Comparison of ENCODE assay signal across 12 mouse cellular contexts in the genomic region with DNA sequence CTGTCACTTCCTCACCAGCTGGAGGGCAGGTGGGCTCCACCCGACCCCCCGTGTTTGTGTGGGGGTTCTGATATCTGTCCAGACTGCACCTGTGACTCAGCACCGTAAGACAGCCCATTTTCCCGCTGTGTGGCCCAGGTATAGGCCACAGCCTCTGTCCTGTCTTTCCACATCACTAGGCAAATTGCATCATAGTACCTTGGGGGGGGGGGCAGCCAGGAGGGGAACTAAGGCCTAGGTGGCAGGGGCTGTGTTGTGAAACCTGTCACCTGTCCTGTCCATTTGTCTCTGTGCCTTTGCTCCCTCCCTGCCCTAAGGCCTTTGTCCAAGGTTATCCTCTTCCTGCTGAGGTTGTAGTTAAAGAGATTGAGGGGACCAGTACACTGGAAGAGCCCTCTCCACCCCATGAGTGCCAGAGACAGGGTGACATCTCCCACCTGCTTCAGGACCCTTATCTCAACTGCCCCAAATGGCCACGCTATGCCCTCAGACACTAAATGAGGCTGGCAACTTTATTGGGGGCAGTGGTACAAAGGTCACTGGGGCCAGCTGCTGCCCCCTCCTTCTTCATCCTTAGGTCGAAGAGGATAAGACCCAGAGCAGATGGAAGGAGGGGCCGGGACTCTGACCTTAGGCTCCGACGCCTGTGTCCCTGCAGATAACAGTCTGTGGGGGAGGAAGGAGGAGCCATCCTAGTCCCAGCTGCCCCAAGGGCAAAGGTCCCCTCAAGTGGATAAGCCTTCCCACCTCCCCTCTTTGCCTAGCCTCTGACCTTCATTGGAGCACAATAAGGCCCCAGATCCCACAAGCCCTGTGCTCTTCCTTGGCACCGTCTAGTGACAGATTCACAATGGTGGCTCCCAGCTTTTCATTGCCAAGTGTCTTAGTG. TPM values are rescaled to one million over a fixed set of nuclear protein-coding genes. Genes with fewer than 3 reads are reported as not detected.
DNase-seq lines count a peak whose midpoint lies in the region; ATAC-seq and TF ChIP-seq lines count a peak whose summit lies in the region.
"Had no signal": no experiment of that assay in that cellular context is flagged by ENCODE, and none has a peak within 500 bp of the region (broad histone marks: within the 10 kb centered on the region; RNA-seq: fewer than 3 reads in every experiment).

No protein-coding gene starts in this region.

- TF ChIP-seq POLR2A in bone marrow, adult 2 months (IDR thresholded peaks at IDR 0.05; ENCODE audit: borderline replicate concordance, control insufficient read depth, low read depth, low read length): no peak

- H3K27me3 ChIP-seq in hindbrain, postnatal 0 days (ENCODE audit: insufficient read depth, low read length): no peaks in the 10 kb centered on the region
- peaks cover 7% of the 10 kb centered on the region for H3K27me3 ChIP-seq in hindbrain, embryonic 11.5 days (ENCODE audit: control insufficient read depth, insufficient read depth, low read length)
- H3K27me3 ChIP-seq in liver, embryonic 12.5 days (replicated peaks): peaks cover 29% of the 10 kb centered on the region; the same call in 1 of the 2 replicates

- no peaks in the 10 kb centered on the region for H3K36me3 ChIP-seq in hindbrain, postnatal 0 days (ENCODE audit: insufficient read depth, low read length)
- H3K36me3 ChIP-seq in hindbrain, embryonic 11.5 days (ENCODE audit: control insufficient read depth, insufficient read depth, low read length): no peaks in the 10 kb centered on the region
- peaks cover 36% of the 10 kb centered on the region for H3K36me3 ChIP-seq in liver, embryonic 12.5 days

- peak; percentile 44 for DNase-seq in hindbrain, postnatal 0 days (ENCODE audit: low spot score)
- DNase-seq in hindbrain, embryonic 11.5 days (ENCODE audit: low spot score): no peak
- DNase-seq in A20 (ENCODE audit: low read depth, low spot score): peak; percentile 37
- DNase-seq in frontal cortex, postnatal 36 days (ENCODE audit: low spot score in 2 of 2): no peak
- DNase-seq in gastrocnemius, adult 18-20 months (ENCODE audit: low spot score): no peak
- DNase-seq: heart, postnatal 10 days; thymus, postnatal 14 days had no signal

- no peak overlapping the region for H3K4me3 ChIP-seq in hindbrain, postnatal 0 days (ENCODE audit: low read length)
- H3K4me3 ChIP-seq in hindbrain, embryonic 11.5 days (ENCODE audit: low read depth, low read length): no peak overlapping the region
- H3K4me3 ChIP-seq in bone marrow, adult 2 months (replicated peaks; ENCODE audit: control insufficient read depth, low read depth, low read length): no peak overlapping the region
- H3K4me3 ChIP-seq in liver, embryonic 12.5 days: peak overlapping the region; percentile 64

- H3K4me1 ChIP-seq in hindbrain, postnatal 0 days (ENCODE audit: insufficient read depth, low read length): peaks cover 6% of the 10 kb centered on the region
- H3K4me1 ChIP-seq in hindbrain, embryonic 11.5 days (replicated peaks; ENCODE audit: control insufficient read depth, insufficient read depth, low read length): 0 out of 2 replicates have a peak, but pooled peaks cover 5% of the 10 kb centered on the region
- H3K4me1 ChIP-seq in bone marrow, adult 2 months (ENCODE audit: control insufficient read depth, insufficient read depth, low read length): no peaks in the 10 kb centered on the region; the same call in none of the 2 replicates
- peaks cover 57% of the 10 kb centered on the region for H3K4me1 ChIP-seq in liver, embryonic 12.5 days

- H3K9ac ChIP-seq in hindbrain, postnatal 0 days (replicated peaks; ENCODE audit: low read length): no peak overlapping the region
- no peak overlapping the region for H3K9ac ChIP-seq in hindbrain, embryonic 11.5 days (ENCODE audit: low read depth, low read length)
- peak overlapping the region; percentile 74 for H3K9ac ChIP-seq in liver, embryonic 12.5 days

- no peak for TF ChIP-seq CTCF in hindbrain, postnatal 0 days (IDR thresholded peaks at IDR 0.05; ENCODE audit: low read depth)
- no peak for TF ChIP-seq CTCF in bone marrow, adult 2 months (IDR thresholded peaks at IDR 0.05; ENCODE audit: control insufficient read depth, insufficient read depth, low read length)

- whole genome bisulfite sequencing in hindbrain, postnatal 0 days: 61% methylated on average over 10 of the region's 10 CpGs
- 61% methylated on average over 10 of the region's 10 CpGs for WGBS in hindbrain, embryonic 11.5 days
- 49% methylated on average over 10 of the region's 10 CpGs for WGBS in bone marrow, adult 2 months
- WGBS in liver, embryonic 12.5 days (ENCODE audit: insufficient replicate concordance): 14% methylated on average over 10 of the region's 10 CpGs

- no peaks in the 10 kb centered on the region for H3K9me3 ChIP-seq in hindbrain, postnatal 0 days (ENCODE audit: low read length)
- no peaks in the 10 kb centered on the region for H3K9me3 ChIP-seq in hindbrain, embryonic 11.5 days (ENCODE audit: control insufficient read depth, low read length)
- H3K9me3 ChIP-seq in liver, embryonic 12.5 days (replicated peaks): no peaks in the 10 kb centered on the region

- no peak for ATAC-seq in hindbrain, postnatal 0 days
- no peak for ATAC-seq in hindbrain, embryonic 11.5 days (ENCODE audit: low FRiP score)
- ATAC-seq in liver, embryonic 12.5 days: peak; percentile 82
- no peak for ATAC-seq in monocyte, adult 5-6 weeks (replicated peaks; ENCODE audit: insufficient number of reproducible peaks, low FRiP score, low TSS enrichment, poor library complexity, severe bottlenecking)

- no peak overlapping the region for H3K4me2 ChIP-seq in hindbrain, postnatal 0 days (ENCODE audit: low read depth, low read length)
- no peak overlapping the region for H3K4me2 ChIP-seq in hindbrain, embryonic 11.5 days (replicated peaks; ENCODE audit: low read depth, low read length)
- H3K4me2 ChIP-seq in liver, embryonic 12.5 days: peak overlapping the region; percentile 83

- H3K27ac ChIP-seq in hindbrain, postnatal 0 days: peak overlapping the region; percentile 68; the same call in 1 of the 2 replicates
- H3K27ac ChIP-seq in hindbrain, embryonic 11.5 days (ENCODE audit: low read depth, low read length): no peak overlapping the region
- peak overlapping the region; percentile 67 for H3K27ac ChIP-seq in bone marrow, adult 2 months (ENCODE audit: control insufficient read depth, insufficient read depth, low read depth, low read length, poor library complexity)
- H3K27ac ChIP-seq in liver, embryonic 12.5 days: peak overlapping the region; percentile 93
- H3K27ac ChIP-seq: macrophage had no signal

RNA-seq across cellular contexts. Expression of gene Reep6, which starts 2.1 kb away (rescaled TPM):
- total RNA-seq in hindbrain, postnatal 0 days (2014; rRNA removed): 3.7 TPM in 2 replicates
- 5.2 and 5.5 TPM in 2 replicates for polyA plus RNA-seq in hindbrain, postnatal 0 days (2015; fragmentation: Nextera tagmentation; extraction: Ambion mirVana)
- 3.7 and 3.8 TPM in 2 replicates for polyA plus RNA-seq in hindbrain, embryonic 11.5 days (2014; fragmentation: Nextera tagmentation; extraction: Ambion mirVana)
- 4.2 and 6.5 TPM in 2 replicates for polyA plus RNA-seq in bone marrow, adult 2 months (2011; ENCODE audit: insufficient read depth, insufficient read length, low replicate concordance, missing spikeins)
- polyA plus RNA-seq in liver, embryonic 12.5 days (2016; fragmentation: Nextera tagmentation; extraction: Ambion mirVana): 61.4 and 61.6 TPM in 2 replicates
- total RNA-seq in monocyte, adult 5-6 weeks (2017): not detected in 3 replicates
- 1 to 10 TPM; 3.4 to 4.1 TPM for total RNA-seq in gastrocnemius, adult 18-20 months (2021)
- total RNA-seq: neutrophil, adult 5-6 weeks had no signal

RNA-seq across cellular contexts. Expression of gene Pcsk4, which starts 2.6 kb away (rescaled TPM):
- 3.8 and 6.7 TPM in 2 replicates for total RNA-seq in hindbrain, postnatal 0 days (2014; rRNA removed)
- 11.0 and 11.8 TPM in 2 replicates for polyA plus RNA-seq in hindbrain, postnatal 0 days (2015; fragmentation: Nextera tagmentation; extraction: Ambion mirVana)
- polyA plus RNA-seq in hindbrain, embryonic 11.5 days (2014; fragmentation: Nextera tagmentation; extraction: Ambion mirVana): 1.1 and 1.8 TPM in 2 replicates
- 1.4 TPM in 1 of 2 replicates, not detected in the other for polyA plus RNA-seq in bone marrow, adult 2 months (2011; ENCODE audit: insufficient read depth, insufficient read length, low replicate concordance, missing spikeins)
- polyA plus RNA-seq in liver, embryonic 12.5 days (2016; fragmentation: Nextera tagmentation; extraction: Ambion mirVana): 6.9 and 7.2 TPM in 2 replicates
- 0.57 TPM in 1 of 3 replicates, not detected in the others for total RNA-seq in monocyte, adult 5-6 weeks (2017)
- total RNA-seq in gastrocnemius, adult 18-20 months (2021): under 1 TPM; 0.78 to 0.97 TPM
- total RNA-seq: neutrophil, adult 5-6 weeks had no signal

RNA-seq across cellular contexts. Expression of gene 2310011J03Rik, which starts 11.5 kb away (rescaled TPM):
- 28.9 and 36.0 TPM in 2 replicates for total RNA-seq in hindbrain, postnatal 0 days (2014; rRNA removed)
- 35.7 and 38.4 TPM in 2 replicates for polyA plus RNA-seq in hindbrain, postnatal 0 days (2015; fragmentation: Nextera tagmentation; extraction: Ambion mirVana)
- 32.9 and 34.9 TPM in 2 replicates for polyA plus RNA-seq in hindbrain, embryonic 11.5 days (2014; fragmentation: Nextera tagmentation; extraction: Ambion mirVana)
- 40.8 and 52.1 TPM in 2 replicates for polyA plus RNA-seq in bone marrow, adult 2 months (2011; ENCODE audit: insufficient read depth, insufficient read length, low replicate concordance, missing spikeins)
- 46.0 and 46.7 TPM in 2 replicates for polyA plus RNA-seq in liver, embryonic 12.5 days (2016; fragmentation: Nextera tagmentation; extraction: Ambion mirVana)
- total RNA-seq in monocyte, adult 5-6 weeks (2017): 23.5 to 28.1 TPM (median 27.6 TPM) in 3 replicates
- total RNA-seq in gastrocnemius, adult 18-20 months (2021): 1 to 10 TPM; 6.8 to 7.1 TPM

RNA-seq across cellular contexts. Expression of gene Adamtsl5, which starts 16.3 kb away (rescaled TPM):
- total RNA-seq in hindbrain, postnatal 0 days (2014; rRNA removed): 0.18 and 1.0 TPM in 2 replicates
- 0.91 and 1.2 TPM in 2 replicates for polyA plus RNA-seq in hindbrain, postnatal 0 days (2015; fragmentation: Nextera tagmentation; extraction: Ambion mirVana)
- polyA plus RNA-seq in hindbrain, embryonic 11.5 days (2014; fragmentation: Nextera tagmentation; extraction: Ambion mirVana): 0.54 and 0.70 TPM in 2 replicates
- 3.0 and 8.6 TPM in 2 replicates for polyA plus RNA-seq in bone marrow, adult 2 months (2011; ENCODE audit: insufficient read depth, insufficient read length, low replicate concordance, missing spikeins)
- 2.4 and 2.9 TPM in 2 replicates for polyA plus RNA-seq in liver, embryonic 12.5 days (2016; fragmentation: Nextera tagmentation; extraction: Ambion mirVana)
- total RNA-seq in monocyte, adult 5-6 weeks (2017): 0.10 to 0.43 TPM in 2 of 3 replicates, not detected in the other
- 10 to 100 TPM; 32.5 to 37.0 TPM for total RNA-seq in gastrocnemius, adult 18-20 months (2021)
- total RNA-seq: neutrophil, adult 5-6 weeks had no signal

RNA-seq across cellular contexts. Expression of gene Plk5, which starts 24.4 kb away (rescaled TPM):
- total RNA-seq in hindbrain, postnatal 0 days (2014; rRNA removed): 15.7 and 18.3 TPM in 2 replicates
- 8.9 and 9.3 TPM in 2 replicates for polyA plus RNA-seq in hindbrain, postnatal 0 days (2015; fragmentation: Nextera tagmentation; extraction: Ambion mirVana)
- polyA plus RNA-seq in hindbrain, embryonic 11.5 days (2014; fragmentation: Nextera tagmentation; extraction: Ambion mirVana): 0.11 and 0.14 TPM in 2 replicates
- polyA plus RNA-seq in bone marrow, adult 2 months (2011; ENCODE audit: insufficient read depth, insufficient read length, low replicate concordance, missing spikeins): 2.2 TPM in 1 of 2 replicates, not detected in the other
- 0.06 and 0.10 TPM in 2 replicates for polyA plus RNA-seq in liver, embryonic 12.5 days (2016; fragmentation: Nextera tagmentation; extraction: Ambion mirVana)
- not detected in 3 replicates for total RNA-seq in monocyte, adult 5-6 weeks (2017)
- total RNA-seq in gastrocnemius, adult 18-20 months (2021): under 1 TPM; 0.09 to 0.11 TPM
- total RNA-seq: neutrophil, adult 5-6 weeks had no signal
- polyA plus RNA-seq: macrophage had no signal

Comparison
In these comparisons a context has a peak if more than half of its experiments do, and no peak if none do; other contexts are left out.
1. DNase-seq: peak in hindbrain, postnatal 0 days (single experiment) and A20 (single experiment); none in hindbrain, embryonic 11.5 days (single experiment), frontal cortex, postnatal 36 days (0 of 2) and gastrocnemius, adult 18-20 months (single experiment).